Mouse (Mus musculus): ENCODE measurements at regions not wholly inside any gene's neighbourhood (a gene's known extent, or its start where the extent isn't known, plus 50 kb on each side); places are given as distances from the start of the nearest gene placed in this dataset.

DNA sequence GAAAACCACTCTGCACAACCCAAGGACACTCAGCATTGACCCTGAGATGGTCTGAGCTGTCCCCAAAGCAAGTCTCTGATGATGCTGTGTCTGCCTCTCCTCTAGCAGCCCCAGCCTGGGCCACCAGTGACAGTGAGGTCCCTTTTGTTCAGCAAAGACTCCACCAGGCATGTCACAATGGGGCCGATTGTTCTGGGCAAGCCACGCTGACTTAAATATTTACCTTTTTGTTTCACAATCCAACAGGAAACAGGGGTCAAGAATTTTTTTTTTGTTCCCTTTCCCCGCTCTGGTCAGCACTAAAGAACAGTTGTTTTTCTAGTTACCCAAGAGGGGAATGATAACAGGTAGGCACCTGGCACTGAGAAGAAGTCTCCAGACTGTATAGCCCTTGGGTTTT lies 72.4 kb upstream of the Errfi1 start:
- TF ChIP-seq POLR2A (IDR thresholded peaks at IDR 0.05; ENCODE audit: control insufficient read depth, low read depth, low read length), result no peak
- TF ChIP-seq CTCF (IDR thresholded peaks at IDR 0.05; ENCODE audit: control insufficient read depth, insufficient read depth, insufficient replicate concordance, low read depth, low read length), result no peak
